Mouse (Mus musculus): ENCODE results near the gene Pgk2.
"Not testable (repeated sequence)": the region's sequence is repeated elsewhere in the genome, so short reads cannot be mapped to it uniquely, and the experiment has no call there.

DNA sequence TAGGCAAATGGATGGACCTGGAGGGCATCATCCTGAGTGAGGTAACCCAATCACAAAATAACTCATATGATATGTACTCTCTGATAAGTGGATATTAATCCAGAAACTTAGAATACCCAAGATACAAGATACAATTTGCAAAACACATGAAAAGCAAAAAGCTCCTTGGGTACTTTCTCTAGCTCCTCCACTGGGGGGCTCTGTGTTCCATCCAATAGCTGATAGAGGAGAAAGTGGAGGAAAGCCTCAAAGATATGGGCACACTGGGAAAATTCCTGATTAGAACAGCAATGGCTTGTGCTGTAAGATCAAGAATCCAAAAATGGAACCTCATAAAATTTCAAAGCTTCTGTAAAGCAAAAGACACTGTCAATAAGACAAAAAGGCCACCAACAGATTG, 6.6 kb downstream of the Pgk2 start:
- not testable (repeated sequence) for TF ChIP-seq CTCF (IDR thresholded peaks at IDR 0.05; ENCODE audit: borderline replicate concordance, insufficient read depth, low read depth, low read length); POLR2A (IDR thresholded peaks at IDR 0.05; ENCODE audit: borderline replicate concordance, insufficient read depth, low read length)
